Mouse (Mus musculus): Measurements from ENCODE around the gene Dpp6. TPM values are rescaled to one million over a fixed set of nuclear protein-coding genes. Genes with fewer than 3 reads are reported as not detected.

The Dpp6 gene
- 0.28 and 0.32 TPM in 2 replicates for polyA plus RNA-seq (2012; rRNA removed)

DNA sequence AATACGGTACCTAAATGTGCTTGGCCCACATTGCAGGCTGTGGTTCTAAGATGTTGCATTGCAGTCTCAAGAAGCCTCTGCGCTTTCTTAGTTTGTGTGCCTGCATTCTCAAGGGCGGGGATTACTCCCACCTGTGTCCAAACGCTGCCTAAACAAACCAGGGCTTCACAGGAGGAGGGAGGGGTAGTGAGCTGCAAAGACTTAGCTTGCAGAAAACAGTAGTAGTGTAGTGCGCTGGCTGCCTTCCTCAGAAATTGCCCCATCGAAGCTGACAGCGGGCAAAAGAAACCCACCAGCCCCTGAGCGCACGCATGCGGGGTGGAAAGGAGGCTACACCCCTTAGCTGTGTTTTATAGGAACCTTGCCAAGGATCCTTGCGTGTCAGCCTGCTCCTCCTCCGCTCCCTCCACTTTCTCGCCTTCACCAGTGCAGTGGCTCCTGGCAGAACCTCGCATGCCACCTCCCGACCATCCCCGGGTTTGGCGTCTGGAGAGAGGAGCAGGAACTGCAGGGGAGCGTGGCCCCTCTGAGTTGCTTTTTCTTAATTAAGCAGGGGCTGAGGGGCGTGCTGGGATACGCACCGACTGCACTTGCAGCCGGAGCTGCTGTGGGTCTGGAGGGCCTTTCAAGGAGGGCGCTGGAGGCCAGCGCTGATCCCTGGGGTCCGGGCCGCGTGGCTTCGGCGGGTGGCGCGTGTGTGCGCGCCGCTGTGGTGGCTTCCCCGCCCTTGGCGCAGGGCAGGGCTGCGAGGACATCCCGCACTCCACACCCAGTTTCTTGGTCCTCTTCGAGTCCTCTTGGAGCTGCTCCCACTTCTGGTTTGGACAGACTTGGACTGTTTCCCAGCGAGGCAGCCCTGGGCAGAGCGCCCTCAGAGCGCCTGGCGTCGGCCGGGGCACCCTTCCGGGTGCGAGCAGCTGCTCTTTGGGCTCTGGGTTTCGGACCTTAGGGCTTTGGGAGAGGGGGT, at the start of gene Dpp6:
TSS of gene Dpp6 (plus strand) at position 229 of the 967 bp plus-strand sequence.

GRCm38 (mm10) chr5:27501338-27501737, 684.3 kb downstream of the Dpp6 start, which contains the start of gene Speer4b:
Gene Speer4b (minus strand): TSS chr5:27501438.

